Mouse (Mus musculus) limb, embryonic 10.5 days (tissue): Measurements from ENCODE around the gene Gabbr2. TPM values are rescaled to one million over a fixed set of nuclear protein-coding genes. Genes with fewer than 3 reads are reported as not detected.

ENCODE experiments used
- DNase-seq: peaks from one replicate; pipeline ENCODE4 v3.0.0-alpha.2; 2017; ENCODE audit warnings: low spot score
- H3K27ac ChIP-seq: fragments of 300-500 bp; sonication (generic); 2 replicates; pipeline ENCODE4 v1.5.1; 2016; ENCODE audit warnings: mild to moderate bottlenecking
- H3K27me3 ChIP-seq: fragments of 300-500 bp; sonication (generic); 2 replicates; pipeline ENCODE4 v1.6.1; 2016; ENCODE audit warnings: low read depth, mild to moderate bottlenecking; ENCODE audit not compliant: poor library complexity, severe bottlenecking
- H3K36me3 ChIP-seq: fragments of 300-500 bp; sonication (generic); 2 replicates; pipeline ENCODE4 v1.6.1; 2016; ENCODE audit warnings: mild to moderate bottlenecking, moderate library complexity
- H3K4me1 ChIP-seq: fragments of 300-500 bp; sonication (generic); 2 replicates; pipeline ENCODE4 v1.6.1; 2016
- H3K4me3 ChIP-seq: fragments of 300-500 bp; sonication (generic); 2 replicates; pipeline ENCODE4 v1.5.1; 2016; ENCODE audit warnings: mild to moderate bottlenecking, moderate library complexity
- H3K9me3 ChIP-seq: fragments of 300-500 bp; sonication (generic); replicated peaks from 2 replicates; pipeline ENCODE4 v1.6.1; 2016; ENCODE audit warnings: mild to moderate bottlenecking
- WGBS: fragments of 180-500 bp; shearing (Covaris S2); methylation state at CpG from one replicate; pipeline ENCODE4 v1.1.7; 2016; 5-methylcytosine and 5-hydroxymethylcytosine counted together
- polyA plus RNA-seq: library from polyadenylated mRNA; unstranded; fragments of >200 nt; fragmentation: Nextera tagmentation; extraction: Ambion mirVana; gene quantifications from 2 replicates; pipeline ENCODE4 v1.2.1, GENCODE M21; 2016

Gene Gabbr2
- polyA plus RNA-seq, 1 experiment from 2014 or later = 0.10 TPM

- Histone ChIP-seq H3K4me1 (no peaks in the 10 kb centered on the region), H3K27me3 (no peaks in the 10 kb centered on the region), H3K36me3 (no peaks in the 10 kb centered on the region), H3K9me3 (no peaks in the 10 kb centered on the region), H3K27ac (no peak overlapping the region), H3K4me3 (no peak overlapping the region)
- WGBS = 79% methylated on average over 4 of the region's 4 CpGs
- no peak for DNase-seq
Measured at GRCm38 (mm10) chr4:46814954-46815353, 176.7 kb downstream of the Gabbr2 start.

GRCm38 (mm10) chr4:46814236-46814635, 177.4 kb downstream of the Gabbr2 start:
- no peaks in the 10 kb centered on the region for H3K36me3 ChIP-seq
- no peaks in the 10 kb centered on the region for H3K27me3 ChIP-seq
- 80% methylated on average over 10 of the region's 10 CpGs for WGBS
- no peaks in the 10 kb centered on the region for H3K4me1 ChIP-seq
- no peak overlapping the region for H3K4me3 ChIP-seq
- no peak for DNase-seq
- no peaks in the 10 kb centered on the region for H3K9me3 ChIP-seq
- H3K27ac ChIP-seq = no peak overlapping the region

GRCm38 (mm10) chr4:46811165-46811564, 180.5 kb downstream of the Gabbr2 start:
- no peaks in the 10 kb centered on the region for H3K9me3 ChIP-seq
- H3K27me3 ChIP-seq = no peaks in the 10 kb centered on the region
- H3K36me3 ChIP-seq = no peaks in the 10 kb centered on the region
- no peak for DNase-seq
- H3K27ac ChIP-seq = no peak overlapping the region
- no peaks in the 10 kb centered on the region for H3K4me1 ChIP-seq
- 73% methylated on average over 5 of the region's 5 CpGs for WGBS
- no peak overlapping the region for H3K4me3 ChIP-seq

GRCm38 (mm10) chr4:46806876-46807275, 184.8 kb downstream of the Gabbr2 start:
- no peaks in the 10 kb centered on the region for H3K36me3 ChIP-seq
- DNase-seq = no peak
- H3K27ac ChIP-seq = no peak overlapping the region
- no peak overlapping the region for H3K4me3 ChIP-seq
- no peaks in the 10 kb centered on the region for H3K9me3 ChIP-seq
- WGBS = 92% methylated on average over 1 of the region's 1 CpGs
- no peaks in the 10 kb centered on the region for H3K4me1 ChIP-seq
- H3K27me3 ChIP-seq = no peaks in the 10 kb centered on the region

GRCm38 (mm10) chr4:46805910-46806309, 185.8 kb downstream of the Gabbr2 start:
- Histone ChIP-seq H3K27ac (no peak overlapping the region), H3K4me1 (no peaks in the 10 kb centered on the region), H3K9me3 (no peaks in the 10 kb centered on the region), H3K36me3 (no peaks in the 10 kb centered on the region), H3K27me3 (no peaks in the 10 kb centered on the region), H3K4me3 (no peak overlapping the region)
- WGBS = 72% methylated on average over 3 of the region's 3 CpGs
- DNase-seq = no peak

- Histone ChIP-seq H3K27ac (no peak overlapping the region), H3K4me3 (no peak overlapping the region), H3K4me1 (no peaks in the 10 kb centered on the region), H3K9me3 (no peaks in the 10 kb centered on the region), H3K27me3 (no peaks in the 10 kb centered on the region), H3K36me3 (no peaks in the 10 kb centered on the region)
- DNase-seq = no peak
- WGBS = 91% methylated on average over 7 of the region's 7 CpGs
Measured at GRCm38 (mm10) chr4:46802386-46802785, 189.3 kb downstream of the Gabbr2 start.

GRCm38 (mm10) chr4:46799904-46800303, 191.8 kb downstream of the Gabbr2 start:
- no peak overlapping the region for H3K4me3 ChIP-seq
- no peaks in the 10 kb centered on the region for H3K9me3 ChIP-seq
- H3K4me1 ChIP-seq = no peaks in the 10 kb centered on the region
- no peak for DNase-seq
- no peaks in the 10 kb centered on the region for H3K36me3 ChIP-seq
- H3K27ac ChIP-seq = no peak overlapping the region
- 72% methylated on average over 4 of the region's 4 CpGs for WGBS
- no peaks in the 10 kb centered on the region for H3K27me3 ChIP-seq

GRCm38 (mm10) chr4:46795707-46796106, 196.0 kb downstream of the Gabbr2 start:
- no peak overlapping the region for H3K4me3 ChIP-seq
- DNase-seq = peak; percentile 35
- H3K27me3 ChIP-seq = no peaks in the 10 kb centered on the region
- 66% methylated on average over 7 of the region's 7 CpGs for whole genome bisulfite sequencing
- no peaks in the 10 kb centered on the region for H3K4me1 ChIP-seq
- no peak overlapping the region for H3K27ac ChIP-seq
- H3K36me3 ChIP-seq = no peaks in the 10 kb centered on the region
- no peaks in the 10 kb centered on the region for H3K9me3 ChIP-seq

GRCm38 (mm10) chr4:46794583-46794982, 197.1 kb downstream of the Gabbr2 start:
- Histone ChIP-seq H3K36me3 (no peaks in the 10 kb centered on the region), H3K27ac (no peak overlapping the region), H3K4me3 (no peak overlapping the region), H3K27me3 (no peaks in the 10 kb centered on the region), H3K4me1 (no peaks in the 10 kb centered on the region), H3K9me3 (no peaks in the 10 kb centered on the region)
- no peak for DNase-seq
- WGBS = 92% methylated on average over 7 of the region's 7 CpGs

GRCm38 (mm10) chr4:46792280-46793026, 199.2 kb downstream of the Gabbr2 start:
- WGBS = 87% methylated on average over 9 of the region's 9 CpGs
- Histone ChIP-seq H3K27me3 (no peaks in the 10 kb centered on the region), H3K9me3 (no peaks in the 10 kb centered on the region), H3K36me3 (no peaks in the 10 kb centered on the region), H3K4me3 (no peak overlapping the region), H3K27ac (no peak overlapping the region), H3K4me1 (no peaks in the 10 kb centered on the region)
- no peak for DNase-seq

- Histone ChIP-seq H3K27me3 (no peaks in the 10 kb centered on the region), H3K36me3 (no peaks in the 10 kb centered on the region), H3K4me3 (no peak overlapping the region), H3K9me3 (no peaks in the 10 kb centered on the region), H3K27ac (no peak overlapping the region), H3K4me1 (no peaks in the 10 kb centered on the region)
- no peak for DNase-seq
- 80% methylated on average over 14 of the region's 14 CpGs for WGBS
Measured at GRCm38 (mm10) chr4:46791268-46791951, 200.3 kb downstream of the Gabbr2 start.

GRCm38 (mm10) chr4:46790609-46791267, 200.9 kb downstream of the Gabbr2 start:
- 70% methylated on average over 9 of the region's 9 CpGs for WGBS
- no peaks in the 10 kb centered on the region for H3K9me3 ChIP-seq
- no peak overlapping the region for H3K27ac ChIP-seq
- H3K27me3 ChIP-seq = no peaks in the 10 kb centered on the region
- no peak overlapping the region for H3K4me3 ChIP-seq
- no peaks in the 10 kb centered on the region for H3K4me1 ChIP-seq
- DNase-seq = no peak
- no peaks in the 10 kb centered on the region for H3K36me3 ChIP-seq

GRCm38 (mm10) chr4:46784430-46785049, 207.1 kb downstream of the Gabbr2 start:
- DNase-seq = no peak
- Histone ChIP-seq H3K36me3 (no peaks in the 10 kb centered on the region), H3K4me1 (no peaks in the 10 kb centered on the region), H3K27me3 (no peaks in the 10 kb centered on the region), H3K27ac (no peak overlapping the region), H3K4me3 (no peak overlapping the region), H3K9me3 (no peaks in the 10 kb centered on the region)
- 92% methylated on average over 14 of the region's 14 CpGs for WGBS
